Mouse (Mus musculus) stomach, embryonic 15.5 days (tissue): ENCODE measurements around the gene Mpst. TPM values are rescaled to one million over a fixed set of nuclear protein-coding genes. Genes with fewer than 3 reads are reported as not detected.

Source experiments
- ATAC-seq: fragments of 200-750 bp; cut with Nextera tagmentation; 2 replicates; pipeline ENCODE4 v1.8.0; 2017; ENCODE audit warnings: low read depth, moderate number of reproducible peaks, moderate TSS enrichment; ENCODE audit not compliant: insufficient read depth, low FRiP score
- H3K27ac ChIP-seq: fragments of 300-500 bp; sonication (generic); 2 replicates; pipeline ENCODE4 v1.5.1; 2015; ENCODE audit warnings: mild to moderate bottlenecking, inconsistent platforms
- H3K27me3 ChIP-seq: fragments of 300-500 bp; sonication (generic); replicated peaks from 2 replicates; pipeline ENCODE4 v1.6.1; 2015; ENCODE audit warnings: inconsistent platforms
- H3K36me3 ChIP-seq: fragments of 300-500 bp; sonication (generic); 2 replicates; pipeline ENCODE4 v1.6.1; 2015; ENCODE audit warnings: inconsistent platforms
- H3K4me1 ChIP-seq: fragments of 300-500 bp; sonication (generic); 2 replicates; pipeline ENCODE4 v1.6.1; 2015; ENCODE audit warnings: inconsistent platforms
- H3K4me2 ChIP-seq: fragments of 300-500 bp; sonication (generic); 2 replicates; pipeline ENCODE4 v1.6.1; 2015; ENCODE audit warnings: mild to moderate bottlenecking, inconsistent platforms
- H3K4me3 ChIP-seq: fragments of 300-500 bp; sonication (generic); replicated peaks from 2 replicates; pipeline ENCODE4 v1.5.1; 2015; ENCODE audit warnings: inconsistent platforms
- H3K9ac ChIP-seq: fragments of 300-500 bp; sonication (generic); 2 replicates; pipeline ENCODE4 v1.6.1; 2015; ENCODE audit warnings: inconsistent platforms
- H3K9me3 ChIP-seq: fragments of 300-500 bp; sonication (generic); 2 replicates; pipeline ENCODE4 v1.6.1; 2016; ENCODE audit warnings: inconsistent platforms
- WGBS: fragments of 180-500 bp; shearing (Covaris S2); methylation state at CpG from one replicate; pipeline ENCODE4 v1.1.7; 2015; 5-methylcytosine and 5-hydroxymethylcytosine counted together
- polyA plus RNA-seq: library from polyadenylated mRNA; unstranded; fragments of >200 nt; fragmentation: Nextera tagmentation; extraction: Ambion mirVana; gene quantifications from 2 replicates; pipeline ENCODE4 v1.2.1, GENCODE M21; 2015

The Mpst gene
- polyA plus RNA-seq, 1 experiment from 2014 or later: 4.2 TPM

DNA sequence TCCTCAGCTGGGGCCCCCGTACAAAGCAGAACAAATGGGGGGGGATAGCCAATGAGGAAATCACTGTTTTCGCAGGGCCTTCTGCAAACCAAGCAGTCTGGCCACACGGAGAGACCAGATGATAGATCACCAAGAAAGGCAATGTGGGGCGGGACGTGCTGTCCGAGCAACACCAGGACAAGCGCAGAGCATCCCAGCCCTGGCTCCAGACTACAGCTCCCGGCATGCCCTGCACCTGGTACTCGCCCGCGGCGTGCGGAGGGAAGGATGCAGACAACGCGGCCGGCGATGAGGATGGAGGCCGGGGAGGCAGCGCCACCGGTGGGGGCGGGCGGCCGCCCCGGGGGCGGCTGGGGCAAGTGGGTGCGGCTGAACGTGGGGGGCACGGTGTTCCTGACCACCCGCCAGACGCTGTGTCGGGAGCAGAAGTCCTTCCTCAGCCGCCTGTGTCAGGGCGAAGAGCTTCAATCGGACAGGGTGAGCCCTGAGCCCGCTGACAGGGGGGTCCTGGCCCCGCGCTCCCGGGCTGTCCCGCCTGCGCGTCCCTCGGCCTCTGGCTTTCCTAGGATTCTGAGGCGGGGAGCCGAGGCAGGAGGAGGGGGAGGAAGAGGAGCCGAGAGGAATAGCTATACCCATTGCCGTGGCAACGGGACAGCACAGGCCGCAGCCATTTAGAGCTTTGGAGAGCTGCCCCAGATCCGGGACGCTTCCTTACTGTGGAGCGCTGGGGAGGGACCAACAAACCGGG, 22.3 kb downstream of the Mpst start, which contains the start of gene Kctd17:
Gene Kctd17, plus strand, starts transcription at position 174 of the 748 bp plus-strand sequence.
- H3K27ac ChIP-seq: peak within 1 kb of the TSS; percentile 60
- no peaks in the 10 kb centered on the region for H3K9me3 ChIP-seq
- H3K4me1 ChIP-seq: peaks cover 10% of the 10 kb centered on the region; the same call in 1 of the 2 replicates
- peak; percentile 76 for ATAC-seq
- peak within 1 kb of the TSS; percentile 49 for H3K9ac ChIP-seq
- WGBS: under 1% methylated on average over 52 of the region's 52 CpGs
- H3K27me3 ChIP-seq: peaks cover 8% of the 10 kb centered on the region; the same call in 1 of the 2 replicates
- H3K36me3 ChIP-seq: 0 out of 2 replicates have a peak, but pooled peaks cover 2% of the 10 kb centered on the region
- H3K4me3 ChIP-seq: peak within 1 kb of the TSS; percentile 71
- H3K4me2 ChIP-seq: peak within 1 kb of the TSS; percentile 79

- H3K4me3 ChIP-seq: peak overlapping the region; percentile 71
- H3K9ac ChIP-seq: peak overlapping the region; percentile 49
Measured at GRCm38 (mm10) chr15:78429139-78429459, 22.9 kb downstream of the Mpst start.

GRCm38 (mm10) chr15:78429871-78430622, 23.8 kb downstream of the Mpst start:
- ATAC-seq: no peak
- Histone ChIP-seq H3K4me1 (peaks cover 10% of the 10 kb centered on the region; the same call in 1 of the 2 replicates), H3K27me3 (no peaks in the 10 kb centered on the region), H3K4me2 (peak overlapping the region; percentile 79), H3K4me3 (peak overlapping the region; percentile 71; the same call in 1 of the 2 replicates), H3K9ac (no peak overlapping the region), H3K9me3 (no peaks in the 10 kb centered on the region), H3K27ac (peak overlapping the region; percentile 60; the same call in 1 of the 2 replicates), H3K36me3 (peaks cover 8% of the 10 kb centered on the region; the same call in 1 of the 2 replicates)
- WGBS: 73% methylated on average over 13 of the region's 13 CpGs

More at GRCm38 (mm10) chr15:78429139-78429459, 22.9 kb downstream of the Mpst start:
- peaks cover 10% of the 10 kb centered on the region; the same call in 1 of the 2 replicates for H3K4me1 ChIP-seq
- ATAC-seq: no peak
- peaks cover 3% of the 10 kb centered on the region; the same call in 1 of the 2 replicates for H3K36me3 ChIP-seq
- H3K27me3 ChIP-seq: 0 out of 2 replicates have a peak, but pooled peaks cover 4% of the 10 kb centered on the region
- H3K4me2 ChIP-seq: peak overlapping the region; percentile 79
- 10% methylated on average over 3 of the region's 3 CpGs for WGBS
- H3K9me3 ChIP-seq: no peaks in the 10 kb centered on the region
- H3K27ac ChIP-seq: peak overlapping the region; percentile 60

- 85% methylated on average over 10 of the region's 10 CpGs for WGBS
- H3K4me1 ChIP-seq: peaks cover 10% of the 10 kb centered on the region; the same call in 1 of the 2 replicates
- no peaks in the 10 kb centered on the region for H3K27me3 ChIP-seq
- H3K9me3 ChIP-seq: no peaks in the 10 kb centered on the region
- ATAC-seq: no peak
- no peak overlapping the region for H3K4me3 ChIP-seq
- H3K4me2 ChIP-seq: no peak overlapping the region
- H3K36me3 ChIP-seq: peaks cover 8% of the 10 kb centered on the region; the same call in 1 of the 2 replicates
- H3K9ac ChIP-seq: no peak overlapping the region
- no peak overlapping the region for H3K27ac ChIP-seq
Measured at GRCm38 (mm10) chr15:78430874-78431273, 24.7 kb downstream of the Mpst start.

DNA sequence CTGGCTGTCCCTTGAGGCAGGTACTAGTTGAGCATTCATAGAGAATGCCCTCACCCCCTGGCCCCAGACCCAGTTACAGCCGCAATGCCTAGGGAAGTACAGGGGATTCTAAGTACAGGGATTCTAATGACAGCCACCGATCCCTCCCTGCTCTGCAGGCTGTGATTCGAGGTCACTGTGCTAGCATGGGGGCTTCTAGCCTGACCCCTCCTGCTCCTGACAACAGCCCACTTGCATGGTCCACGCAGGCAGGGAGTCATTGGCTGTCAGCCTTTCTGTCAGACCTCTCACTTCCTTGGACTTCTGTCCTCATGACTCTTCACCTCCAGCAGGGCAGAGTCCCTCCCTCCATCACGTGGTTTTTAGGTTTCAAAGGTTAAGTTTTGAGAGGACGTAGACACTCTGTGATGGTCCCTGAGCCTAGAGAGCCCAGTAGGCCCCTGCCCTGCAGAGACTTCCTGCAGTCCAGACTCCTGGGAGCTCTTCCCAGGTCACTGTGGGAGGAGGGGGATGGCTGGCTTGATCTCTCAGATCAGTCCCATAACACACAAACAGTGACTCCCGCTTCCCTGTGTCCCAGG, 25.4 kb downstream of the Mpst start:
- H3K4me3 ChIP-seq: no peak overlapping the region
- ATAC-seq: no peak
- no peaks in the 10 kb centered on the region for H3K9me3 ChIP-seq
- H3K4me1 ChIP-seq: peaks cover 17% of the 10 kb centered on the region; the same call in 1 of the 2 replicates
- H3K27me3 ChIP-seq: no peaks in the 10 kb centered on the region
- H3K9ac ChIP-seq: no peak overlapping the region
- H3K4me2 ChIP-seq: no peak overlapping the region
- peaks cover 8% of the 10 kb centered on the region; the same call in 1 of the 2 replicates for H3K36me3 ChIP-seq
- 72% methylated on average over 7 of the region's 7 CpGs for WGBS
- H3K27ac ChIP-seq: no peak overlapping the region

DNA sequence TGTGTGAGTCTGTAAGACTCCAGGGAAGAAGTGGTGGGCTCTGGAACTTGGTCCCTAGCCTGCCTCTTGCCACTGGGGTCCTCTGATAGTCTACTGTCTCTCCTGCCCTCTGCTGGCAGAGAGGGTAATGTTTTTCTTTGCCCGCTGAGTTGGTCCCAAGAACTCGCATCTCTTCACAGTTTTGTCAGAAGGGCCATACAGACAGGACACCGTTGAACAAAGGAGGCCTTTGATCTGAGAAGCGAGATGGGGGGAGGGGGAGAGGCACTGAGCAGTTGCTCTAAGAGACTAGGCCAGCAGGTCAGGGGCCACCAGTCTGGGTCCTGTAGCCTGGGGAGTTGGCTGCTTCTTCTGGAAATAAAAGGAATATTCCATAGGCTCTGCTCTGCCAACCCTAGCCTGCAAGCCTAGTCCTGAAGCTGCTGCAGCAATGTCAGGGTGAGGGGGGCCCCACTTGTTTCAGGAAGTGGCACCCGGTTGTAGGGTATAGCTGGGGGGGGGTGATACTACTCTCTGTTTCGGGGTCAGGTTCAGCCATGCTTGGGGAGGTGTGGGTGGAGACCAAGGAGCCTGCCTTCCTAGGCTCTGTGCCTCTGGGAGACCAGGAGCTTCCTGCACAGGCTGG, 28.8 kb downstream of the Mpst start:
- ATAC-seq: no peak
- 34% methylated on average over 6 of the region's 6 CpGs for WGBS
- no peaks in the 10 kb centered on the region for H3K9me3 ChIP-seq
- peaks cover 8% of the 10 kb centered on the region; the same call in 1 of the 2 replicates for H3K36me3 ChIP-seq
- no peak overlapping the region for H3K4me3 ChIP-seq
- peaks cover 22% of the 10 kb centered on the region for H3K4me1 ChIP-seq
- H3K4me2 ChIP-seq: no peak overlapping the region
- H3K27ac ChIP-seq: no peak overlapping the region
- H3K9ac ChIP-seq: no peak overlapping the region
- no peaks in the 10 kb centered on the region for H3K27me3 ChIP-seq

GRCm38 (mm10) chr15:78435681-78436080, 29.5 kb downstream of the Mpst start:
- no peak overlapping the region for H3K4me2 ChIP-seq
- H3K4me1 ChIP-seq: peaks cover 22% of the 10 kb centered on the region
- no peaks in the 10 kb centered on the region for H3K27me3 ChIP-seq
- no peaks in the 10 kb centered on the region for H3K9me3 ChIP-seq
- 86% methylated on average over 11 of the region's 11 CpGs for WGBS
- no peak overlapping the region for H3K27ac ChIP-seq
- no peak overlapping the region for H3K9ac ChIP-seq
- no peak for ATAC-seq
- peaks cover 8% of the 10 kb centered on the region; the same call in 1 of the 2 replicates for H3K36me3 ChIP-seq
- no peak overlapping the region for H3K4me3 ChIP-seq

GRCm38 (mm10) chr15:78436380-78437192, 30.4 kb downstream of the Mpst start:
- Histone ChIP-seq H3K9me3 (no peaks in the 10 kb centered on the region), H3K27me3 (no peaks in the 10 kb centered on the region), H3K27ac (peak overlapping the region; percentile 85), H3K9ac (no peak overlapping the region), H3K4me1 (peaks cover 22% of the 10 kb centered on the region), H3K4me3 (peak overlapping the region; percentile 34), H3K4me2 (peak overlapping the region; percentile 64), H3K36me3 (peaks cover 6% of the 10 kb centered on the region; the same call in 1 of the 2 replicates)
- WGBS: 9% methylated on average over 30 of the region's 32 CpGs
- ATAC-seq: peak; percentile 77

DNA sequence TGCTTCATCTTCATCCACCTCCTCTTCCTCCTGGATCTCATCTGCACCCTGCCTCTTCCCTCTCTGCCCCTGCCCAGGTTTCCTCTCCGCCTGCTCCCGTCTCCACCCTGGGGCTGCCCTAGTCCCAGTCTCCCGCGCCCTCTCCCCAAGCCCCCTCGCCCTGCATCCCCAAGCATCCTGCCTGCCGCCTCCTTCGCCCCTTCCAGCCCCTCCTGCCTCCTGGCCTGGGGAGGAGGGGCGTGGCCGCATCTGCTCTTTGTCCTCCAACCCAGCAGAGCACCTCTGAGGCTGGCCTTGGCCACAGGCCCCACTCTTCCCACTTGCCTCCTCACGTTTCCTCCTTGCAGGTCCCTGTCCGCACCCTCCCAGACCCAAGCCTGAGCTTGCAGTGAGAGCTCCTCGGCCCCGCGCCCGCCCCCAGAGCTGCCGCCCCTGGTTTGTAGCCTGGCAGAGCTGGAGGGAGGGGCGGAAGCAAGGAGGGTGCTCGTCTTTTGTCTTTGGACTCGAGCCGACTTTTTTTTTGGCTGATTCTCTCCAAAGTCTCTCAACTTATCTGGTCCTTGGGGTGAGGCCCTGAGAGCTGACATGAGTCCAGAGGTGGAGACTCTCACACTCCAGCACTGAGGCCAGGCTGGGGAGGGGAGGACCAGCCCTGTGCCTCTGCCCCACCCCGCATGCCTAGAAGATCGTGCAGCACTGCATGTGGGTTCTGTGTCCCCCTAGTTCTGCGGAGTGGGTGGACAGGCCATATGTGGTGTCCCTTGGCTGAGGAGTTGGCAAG, 31.2 kb downstream of the Mpst start:
- H3K4me2 ChIP-seq: peak overlapping the region; percentile 64
- no peaks in the 10 kb centered on the region for H3K9me3 ChIP-seq
- 17% methylated on average over 23 of the region's 23 CpGs for WGBS
- peak overlapping the region; percentile 85 for H3K27ac ChIP-seq
- no peaks in the 10 kb centered on the region for H3K27me3 ChIP-seq
- peaks cover 6% of the 10 kb centered on the region; the same call in 1 of the 2 replicates for H3K36me3 ChIP-seq
- H3K4me3 ChIP-seq: peak overlapping the region; percentile 34
- H3K9ac ChIP-seq: no peak overlapping the region
- peak; percentile 5; the same call in 1 of the 2 replicates for ATAC-seq
- peaks cover 22% of the 10 kb centered on the region for H3K4me1 ChIP-seq

GRCm38 (mm10) chr15:78438018-78438394, 31.8 kb downstream of the Mpst start:
- ATAC-seq: no peak
- no peaks in the 10 kb centered on the region for H3K27me3 ChIP-seq
- peaks cover 22% of the 10 kb centered on the region for H3K4me1 ChIP-seq
- H3K27ac ChIP-seq: peak overlapping the region; percentile 85; the same call in 1 of the 2 replicates
- H3K36me3 ChIP-seq: peaks cover 6% of the 10 kb centered on the region; the same call in 1 of the 2 replicates
- no peak overlapping the region for H3K4me3 ChIP-seq
- no peak overlapping the region for H3K9ac ChIP-seq
- H3K9me3 ChIP-seq: no peaks in the 10 kb centered on the region
- 48% methylated on average over 4 of the region's 4 CpGs for WGBS
- peak overlapping the region; percentile 64 for H3K4me2 ChIP-seq
